ENCODE assay signal across 18 mouse cellular contexts in the genomic region with DNA sequence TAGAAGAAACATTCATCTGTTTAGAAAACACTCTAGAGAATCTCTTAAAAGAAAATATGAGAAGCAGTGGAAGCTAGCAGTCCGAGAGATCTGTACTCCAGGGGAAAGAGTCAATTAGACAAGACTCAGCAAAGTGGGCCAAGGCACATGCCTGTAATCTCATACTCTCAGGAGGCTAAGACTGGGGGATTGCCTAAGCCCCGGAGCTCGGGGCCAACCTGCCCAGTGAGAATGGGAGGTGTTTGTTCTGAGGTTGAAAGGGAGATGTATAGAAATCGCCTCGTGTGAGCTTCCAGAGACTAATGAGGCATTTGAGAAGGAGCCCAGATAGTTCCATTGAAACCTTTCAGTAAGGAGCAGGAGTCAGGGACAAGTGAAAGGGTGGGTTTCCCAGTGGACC. TPM values are rescaled to one million over a fixed set of nuclear protein-coding genes. Genes with fewer than 3 reads are reported as not detected.
DNase-seq lines count a peak whose midpoint lies in the region; TF ChIP-seq lines count a peak whose summit lies in the region.
"Had no signal": no experiment of that assay in that cellular context is flagged by ENCODE, and none has a peak within 500 bp of the region (broad histone marks: within the 10 kb centered on the region; RNA-seq: fewer than 3 reads in every experiment).

No protein-coding gene starts in this region.

- intact Hi-C loops in gastrocnemius, adult 2 months (cut with DNase I) = no loop called here

- H3K27ac ChIP-seq in gastrocnemius, adult 2 months = no peak overlapping the region
- H3K27ac ChIP-seq: forebrain, embryonic 15.5 days; heart, embryonic 13.5 days; hindbrain, embryonic 12.5 days had no signal

- no peak overlapping the region for H3K4me3 ChIP-seq in gastrocnemius, adult 2 months
- H3K4me3 ChIP-seq: forebrain, embryonic 15.5 days; heart, embryonic 13.5 days; hindbrain, embryonic 12.5 days had no signal

- peak; percentile 39 for DNase-seq in adrenal gland, postnatal 10 days
- no peak for DNase-seq in adrenal gland, adult 2 months
- peak; percentile 61 for DNase-seq in gastrocnemius, adult 2 months
- no peak for DNase-seq in gastrocnemius, adult 8-10 months (ENCODE audit: low spot score in 2 of 2)
- DNase-seq in retina, embryonic 14.5 days (ENCODE audit: low spot score) = peak; percentile 30
- DNase-seq in retina, postnatal 1 day = no peak
- no peak for DNase-seq in ovary, adult 18-20 months (ENCODE audit: low spot score)
- DNase-seq: B cell, adult 2 months; cerebellum, adult 18-20 months; cerebellum, adult 9-11 months; cerebellum, postnatal 36 days; heart, postnatal 36 days had no signal

- no peak for TF ChIP-seq CTCF in gastrocnemius, adult 2 months (IDR thresholded peaks at IDR 0.05)

RNA-seq across cellular contexts. Expression of a gene that starts 20.2 kb away (rescaled TPM):
- total RNA-seq in adrenal gland, postnatal 10 days (2021) = 1 to 10 TPM; 2.6 to 4.0 TPM
- total RNA-seq in adrenal gland, adult 2 months (2021) = 10 to 100 TPM in 1 of 2 experiments, 1 to 10 TPM in 1; 8.0 to 12.3 TPM
- 0.64 and 0.99 TPM in 2 replicates for polyA plus RNA-seq in adrenal gland, adult 2 months (2012; rRNA removed)
- total RNA-seq in gastrocnemius, adult 2 months (2021) = 10 to 100 TPM; 34.3 to 42.6 TPM
- 10 to 100 TPM; 12.2 to 60.0 (median 32.3) TPM for total RNA-seq in gastrocnemius, adult 8-10 months (2022)
- total RNA-seq: G1E; granulocyte monocyte progenitor cell, adult 5-6 weeks had no signal
- polyA plus RNA-seq: CD4-positive, CD25-positive, alpha-beta regulatory T cell, adult 4 months; G1E had no signal

RNA-seq across cellular contexts. Expression of a gene that starts 59.7 kb away (rescaled TPM):
- 10 to 100 TPM; 82.3 to 87.5 TPM for total RNA-seq in adrenal gland, postnatal 10 days (2021)
- 10 to 100 TPM; 71.5 to 82.0 TPM for total RNA-seq in adrenal gland, adult 2 months (2021)
- polyA plus RNA-seq in adrenal gland, adult 2 months (2012; rRNA removed) = 75.9 and 81.2 TPM in 2 replicates
- 10 to 100 TPM; 78.9 to 89.0 TPM for total RNA-seq in gastrocnemius, adult 2 months (2021)
- 10 to 100 TPM; 71.4 to 96.4 (median 80.9) TPM for total RNA-seq in gastrocnemius, adult 8-10 months (2022)

Comparison
In these comparisons a context has a peak if more than half of its experiments do, and no peak if none do; other contexts are left out.
1. DNase-seq: peak in adrenal gland, postnatal 10 days (single experiment), gastrocnemius, adult 2 months (single experiment) and retina, embryonic 14.5 days (single experiment); none in adrenal gland, adult 2 months (single experiment), gastrocnemius, adult 8-10 months (0 of 2), retina, postnatal 1 day (single experiment) and ovary, adult 18-20 months (single experiment).